Mouse (Mus musculus) neural tube, embryonic 11.5 days (tissue): Measurements from ENCODE around the gene Cyp2j12. TPM values are rescaled to one million over a fixed set of nuclear protein-coding genes. Genes with fewer than 3 reads are reported as not detected.

Source experiments
- polyA plus RNA-seq: library from polyadenylated mRNA; unstranded; fragments of >200 nt; fragmentation: Nextera tagmentation; extraction: Ambion mirVana; gene quantifications from 2 replicates; pipeline ENCODE4 v1.2.1, GENCODE M21; 2014

The Cyp2j12 gene
- polyA plus RNA-seq, 1 experiment from 2014 or later, result not detected

Other genes with a start within 250 kb of the Cyp2j12 start
- 24.3 and 31.1 TPM in 2 replicates for gene Hook1, start 173.9 kb downstream of the Cyp2j12 start, polyA plus RNA-seq
- gene Cyp2j13, start 63.6 kb downstream of the Cyp2j12 start, polyA plus RNA-seq, result not detected in 2 replicates
- not detected in 2 replicates for gene Cyp2j7, start 95.5 kb upstream of the Cyp2j12 start, polyA plus RNA-seq
- gene Cyp2j11, start 207.5 kb upstream of the Cyp2j12 start, polyA plus RNA-seq, result not detected in 2 replicates